Mouse (Mus musculus) forebrain, embryonic 13.5 days (tissue): ENCODE data around the gene Spsb2. TPM values are rescaled to one million over a fixed set of nuclear protein-coding genes. Genes with fewer than 3 reads are reported as not detected.

Experiments used
- ATAC-seq: fragments of 200-750 bp; cut with Nextera tagmentation; 2 replicates; pipeline ENCODE4 v1.8.0; 2017
- H3K27ac ChIP-seq: fragments of 300-500 bp; sonication (generic); 2 replicates; pipeline ENCODE4 v1.5.1; 2015; ENCODE audit warnings: inconsistent platforms, mild to moderate bottlenecking, moderate library complexity
- H3K27me3 ChIP-seq: fragments of 300-500 bp; sonication (generic); 2 replicates; pipeline ENCODE4 v1.6.1; 2015; ENCODE audit warnings: mild to moderate bottlenecking, inconsistent platforms
- H3K36me3 ChIP-seq: fragments of 300-500 bp; sonication (generic); 2 replicates; pipeline ENCODE4 v1.6.1; 2015; ENCODE audit warnings: mild to moderate bottlenecking, inconsistent platforms; ENCODE audit not compliant: poor library complexity, severe bottlenecking
- H3K4me1 ChIP-seq: fragments of 300-500 bp; sonication (generic); 2 replicates; pipeline ENCODE4 v1.6.1; 2015; ENCODE audit warnings: inconsistent platforms
- H3K4me2 ChIP-seq: fragments of 300-500 bp; sonication (generic); 2 replicates; pipeline ENCODE4 v1.6.1; 2015; ENCODE audit warnings: inconsistent platforms, mild to moderate bottlenecking, moderate library complexity
- H3K4me3 ChIP-seq: fragments of 300-500 bp; sonication (generic); 2 replicates; pipeline ENCODE4 v1.5.1; 2015; ENCODE audit warnings: mild to moderate bottlenecking, inconsistent platforms
- H3K9ac ChIP-seq: fragments of 300-500 bp; sonication (generic); 2 replicates; pipeline ENCODE4 v1.6.1; 2015; ENCODE audit warnings: mild to moderate bottlenecking, inconsistent platforms
- H3K9me3 ChIP-seq: fragments of 300-500 bp; sonication (generic); replicated peaks from 2 replicates; pipeline ENCODE4 v1.6.1; 2016; ENCODE audit warnings: inconsistent platforms
- WGBS: fragments of 180-500 bp; shearing (Covaris S2); methylation state at CpG from one replicate; pipeline ENCODE4 v1.1.7; 2015; 5-methylcytosine and 5-hydroxymethylcytosine counted together
- polyA plus RNA-seq: library from polyadenylated mRNA; unstranded; fragments of >200 nt; fragmentation: Nextera tagmentation; extraction: Ambion mirVana; gene quantifications from 2 replicates; pipeline ENCODE4 v1.2.1, GENCODE M21; 2015

Gene Spsb2
- 5.1 and 5.3 TPM in 2 replicates for polyA plus RNA-seq

DNA sequence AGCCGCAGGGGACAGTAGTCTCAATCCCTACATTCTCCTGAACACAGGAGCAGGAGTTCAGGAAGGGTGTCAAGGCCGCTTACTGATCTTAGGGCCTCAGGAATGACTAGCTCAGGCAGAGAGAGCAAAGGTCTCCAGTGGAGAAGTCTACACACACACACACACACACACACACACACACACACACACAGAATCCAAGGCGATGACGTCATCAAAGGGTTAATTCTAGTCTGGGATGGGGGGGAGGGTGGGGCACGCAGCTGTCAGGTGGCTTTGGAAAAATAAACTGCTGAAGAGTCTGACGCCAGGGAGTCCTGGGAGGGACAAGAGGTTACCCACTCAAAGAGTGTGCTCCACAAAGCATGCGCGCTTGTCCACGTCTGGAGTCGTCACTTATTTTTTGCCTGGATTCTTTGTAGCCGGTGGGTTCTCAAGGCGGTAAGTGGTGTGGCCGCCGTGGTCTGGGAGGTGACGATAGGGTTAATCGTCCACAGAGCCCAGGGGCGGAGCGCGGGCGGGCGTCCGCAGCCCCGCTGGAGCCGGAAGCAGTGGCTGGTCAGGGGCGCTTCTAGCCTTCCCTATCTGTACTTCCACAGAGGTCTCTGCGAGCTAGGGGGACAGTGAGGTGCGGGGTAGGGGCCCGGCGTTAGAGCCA, at the start of gene Spsb2:
Gene Spsb2 (plus strand): TSS at position 304 of the 655 bp plus-strand sequence.
- Histone ChIP-seq H3K4me1 (peaks cover 56% of the 10 kb centered on the region), H3K9me3 (no peaks in the 10 kb centered on the region), H3K36me3 (peaks cover 26% of the 10 kb centered on the region), H3K4me3 (peak within 1 kb of the TSS; percentile 50), H3K4me2 (peak within 1 kb of the TSS; percentile 95), H3K27ac (peak within 1 kb of the TSS; percentile 75), H3K27me3 (no peaks in the 10 kb centered on the region), H3K9ac (peak within 1 kb of the TSS; percentile 73)
- ATAC-seq = peak; percentile 22; the same call in 1 of the 2 replicates
- 4% methylated on average over 27 of the region's 29 CpGs for WGBS

DNA sequence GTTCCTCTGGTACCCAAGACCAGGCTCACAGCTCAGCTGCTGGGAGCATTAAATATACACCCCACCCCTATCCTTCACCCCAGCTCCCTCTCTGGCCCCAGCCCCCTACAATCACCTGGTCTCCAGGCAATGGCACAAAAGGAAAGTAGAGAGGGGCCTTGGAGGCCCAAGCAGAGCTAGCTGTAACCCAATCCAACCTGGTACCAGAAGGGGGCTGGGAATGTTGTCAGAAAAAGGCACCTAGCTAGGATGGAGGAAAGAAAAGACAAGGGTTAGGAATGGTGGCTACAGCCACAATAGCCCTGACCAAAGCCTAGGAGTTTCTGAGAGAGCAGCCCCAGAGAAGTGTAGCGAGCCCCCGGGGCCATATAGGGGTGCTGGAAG, 49.6 kb upstream of the Spsb2 start:
- Histone ChIP-seq H3K27ac (peak overlapping the region; percentile 98), H3K4me3 (no peak overlapping the region), H3K27me3 (no peaks in the 10 kb centered on the region), H3K4me1 (peaks cover 43% of the 10 kb centered on the region), H3K36me3 (no peaks in the 10 kb centered on the region), H3K4me2 (peak overlapping the region; percentile 77), H3K9ac (peak overlapping the region; percentile 34; the same call in 1 of the 2 replicates), H3K9me3 (no peaks in the 10 kb centered on the region)
- WGBS = 43% methylated on average over 2 of the region's 2 CpGs
- ATAC-seq = no peak

DNA sequence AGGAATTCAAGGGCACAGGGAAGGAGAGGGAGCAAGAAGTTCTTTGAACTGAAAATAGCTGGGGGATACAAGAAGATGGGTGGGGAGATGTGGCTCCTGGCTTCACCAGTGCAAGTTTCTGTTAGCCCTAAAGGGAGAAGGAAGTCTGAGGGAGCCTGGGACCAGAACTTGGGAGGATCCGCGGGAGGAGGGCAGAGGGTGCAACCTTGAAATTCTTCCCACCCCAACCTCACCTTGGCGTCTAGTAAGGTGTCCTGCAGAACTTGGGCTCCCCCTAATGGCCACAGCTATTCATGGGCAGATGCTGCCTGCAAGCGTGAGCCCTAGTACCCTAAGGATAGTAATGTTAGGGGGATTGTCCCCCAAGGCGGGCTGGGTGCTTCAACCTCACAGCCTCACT, 49.2 kb upstream of the Spsb2 start:
- H3K9me3 ChIP-seq = no peaks in the 10 kb centered on the region
- H3K4me3 ChIP-seq = no peak overlapping the region
- H3K9ac ChIP-seq = peak overlapping the region; percentile 34; the same call in 1 of the 2 replicates
- no peaks in the 10 kb centered on the region for H3K36me3 ChIP-seq
- H3K27ac ChIP-seq = peak overlapping the region; percentile 98
- H3K4me2 ChIP-seq = peak overlapping the region; percentile 77
- no peaks in the 10 kb centered on the region for H3K27me3 ChIP-seq
- WGBS = 2% methylated on average over 5 of the region's 5 CpGs
- 0 out of 2 replicates have a peak, but pooled peaks have one; percentile 3 for ATAC-seq
- H3K4me1 ChIP-seq = peaks cover 39% of the 10 kb centered on the region

DNA sequence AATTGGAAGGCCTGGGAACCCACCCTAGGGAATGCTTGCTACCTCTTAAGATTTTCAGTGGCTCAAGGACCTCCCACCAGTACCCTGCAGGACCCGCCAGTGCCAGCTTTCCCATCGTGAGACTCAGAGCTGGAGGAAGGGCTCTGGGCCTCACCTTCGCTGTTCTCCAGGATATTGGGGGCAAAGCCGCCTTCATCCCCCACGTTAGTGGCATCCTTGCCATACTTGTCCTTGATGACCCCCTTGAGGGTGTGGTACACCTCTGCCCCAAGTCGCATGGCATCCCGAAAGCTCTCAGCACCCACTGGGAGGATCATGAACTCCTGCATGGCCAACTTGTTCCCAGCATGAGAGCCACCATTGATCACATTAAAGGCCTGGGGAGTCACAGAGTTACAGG, 42.5 kb upstream of the Spsb2 start:
- Histone ChIP-seq H3K4me2 (no peak overlapping the region), H3K27me3 (peaks cover 12% of the 10 kb centered on the region; the same call in 1 of the 2 replicates), H3K9ac (no peak overlapping the region), H3K27ac (no peak overlapping the region), H3K9me3 (no peaks in the 10 kb centered on the region), H3K36me3 (no peaks in the 10 kb centered on the region), H3K4me1 (peaks cover 25% of the 10 kb centered on the region), H3K4me3 (no peak overlapping the region)
- ATAC-seq = no peak
- 89% methylated on average over 7 of the region's 7 CpGs for WGBS

DNA sequence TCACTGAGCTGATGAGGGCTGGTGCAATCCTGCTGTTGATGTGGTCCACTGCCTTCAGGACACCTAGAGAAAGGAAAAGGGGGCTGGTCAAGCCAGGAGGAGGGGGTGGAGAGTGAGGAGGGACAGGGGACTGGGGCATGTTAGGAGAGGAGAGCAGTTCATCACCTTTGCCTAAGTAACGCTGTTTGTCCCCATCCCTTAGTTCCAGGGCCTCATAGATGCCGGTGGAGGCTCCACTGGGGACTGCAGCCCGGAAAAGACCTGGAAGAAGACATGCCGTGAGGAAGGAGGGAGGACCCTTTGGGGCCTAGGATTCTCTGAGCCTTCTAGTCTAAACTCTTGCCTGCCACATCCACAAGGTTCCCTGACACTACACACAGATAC, 40.9 kb upstream of the Spsb2 start:
- H3K27me3 ChIP-seq = peaks cover 12% of the 10 kb centered on the region; the same call in 1 of the 2 replicates
- peaks cover 25% of the 10 kb centered on the region for H3K4me1 ChIP-seq
- H3K9ac ChIP-seq = no peak overlapping the region
- H3K9me3 ChIP-seq = no peaks in the 10 kb centered on the region
- no peaks in the 10 kb centered on the region for H3K36me3 ChIP-seq
- H3K4me3 ChIP-seq = no peak overlapping the region
- H3K27ac ChIP-seq = no peak overlapping the region; the same call in 1 of the 2 replicates
- 22% methylated on average over 4 of the region's 4 CpGs for WGBS
- ATAC-seq = no peak
- H3K4me2 ChIP-seq = peak overlapping the region; percentile 76; the same call in 1 of the 2 replicates

DNA sequence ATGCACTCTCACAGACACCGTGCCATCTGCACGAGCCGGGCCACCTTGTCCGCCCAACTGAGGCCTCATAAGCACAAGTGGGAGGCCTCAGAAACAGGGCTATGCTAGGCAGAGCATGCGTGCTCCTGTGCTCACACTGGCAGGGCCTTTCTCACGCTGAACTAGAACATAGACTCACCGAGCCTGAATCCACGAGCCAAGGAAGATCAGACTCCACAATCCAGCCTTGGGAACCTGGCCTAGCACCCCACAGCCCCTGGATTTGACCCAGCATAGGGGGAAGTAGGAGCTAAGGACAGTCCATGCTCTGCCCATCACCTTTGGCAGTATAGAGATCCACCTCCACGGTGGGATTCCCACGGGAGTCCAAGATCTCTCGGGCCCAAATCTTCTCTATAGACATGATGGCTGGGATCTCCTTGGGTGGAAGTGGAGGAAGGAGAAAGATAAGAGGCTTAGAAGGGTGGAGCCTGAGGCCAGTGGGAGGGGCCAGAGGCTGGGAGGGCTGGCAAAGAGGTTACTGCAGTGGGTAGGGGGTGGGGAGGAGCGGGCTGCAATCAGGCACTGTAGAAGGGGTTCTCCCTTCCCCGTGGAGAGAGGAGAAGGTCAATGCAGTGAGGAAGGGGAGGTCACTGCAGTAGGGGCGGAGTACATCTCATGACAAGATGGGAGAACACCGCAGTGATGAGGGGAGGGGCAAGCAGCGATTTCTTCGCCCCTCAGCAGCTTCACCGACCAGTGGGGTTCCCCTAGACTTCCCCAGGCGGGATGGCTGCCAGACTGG, 40.3 kb upstream of the Spsb2 start:
- peak overlapping the region; percentile 68 for H3K9ac ChIP-seq
- H3K4me3 ChIP-seq = peak overlapping the region; percentile 49
- no peaks in the 10 kb centered on the region for H3K36me3 ChIP-seq
- peak overlapping the region; percentile 76 for H3K4me2 ChIP-seq
- ATAC-seq = peak; percentile 19; the same call in 1 of the 2 replicates
- 22% methylated on average over 19 of the region's 19 CpGs for WGBS
- peaks cover 25% of the 10 kb centered on the region for H3K4me1 ChIP-seq
- H3K27ac ChIP-seq = no peak overlapping the region; the same call in 1 of the 2 replicates
- H3K9me3 ChIP-seq = no peaks in the 10 kb centered on the region
- H3K27me3 ChIP-seq = peaks cover 12% of the 10 kb centered on the region; the same call in 1 of the 2 replicates

DNA sequence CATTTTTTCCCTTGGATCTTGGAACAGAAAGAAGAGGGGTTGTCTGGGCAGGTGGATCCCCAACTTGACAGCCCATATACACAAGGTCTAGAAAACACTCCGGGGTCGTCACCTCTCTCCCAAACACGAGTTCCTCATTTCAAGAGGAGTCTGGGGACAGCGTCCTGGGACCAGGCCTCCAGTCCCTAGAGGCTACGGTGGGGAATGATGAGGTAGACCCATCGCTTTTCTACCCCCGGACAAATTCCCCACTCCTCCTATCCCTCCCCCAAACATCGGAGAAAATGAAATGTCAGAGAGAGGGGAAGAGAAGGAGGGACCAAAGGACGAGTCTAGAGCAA, 39.8 kb upstream of the Spsb2 start:
- 4% methylated on average over 9 of the region's 9 CpGs for whole genome bisulfite sequencing
- no peaks in the 10 kb centered on the region for H3K36me3 ChIP-seq
- ATAC-seq = peak; percentile 19
- H3K4me1 ChIP-seq = peaks cover 25% of the 10 kb centered on the region
- peaks cover 12% of the 10 kb centered on the region; the same call in 1 of the 2 replicates for H3K27me3 ChIP-seq
- peak overlapping the region; percentile 76 for H3K4me2 ChIP-seq
- H3K4me3 ChIP-seq = peak overlapping the region; percentile 49
- peak overlapping the region; percentile 68 for H3K9ac ChIP-seq
- H3K27ac ChIP-seq = no peak overlapping the region
- H3K9me3 ChIP-seq = no peaks in the 10 kb centered on the region

DNA sequence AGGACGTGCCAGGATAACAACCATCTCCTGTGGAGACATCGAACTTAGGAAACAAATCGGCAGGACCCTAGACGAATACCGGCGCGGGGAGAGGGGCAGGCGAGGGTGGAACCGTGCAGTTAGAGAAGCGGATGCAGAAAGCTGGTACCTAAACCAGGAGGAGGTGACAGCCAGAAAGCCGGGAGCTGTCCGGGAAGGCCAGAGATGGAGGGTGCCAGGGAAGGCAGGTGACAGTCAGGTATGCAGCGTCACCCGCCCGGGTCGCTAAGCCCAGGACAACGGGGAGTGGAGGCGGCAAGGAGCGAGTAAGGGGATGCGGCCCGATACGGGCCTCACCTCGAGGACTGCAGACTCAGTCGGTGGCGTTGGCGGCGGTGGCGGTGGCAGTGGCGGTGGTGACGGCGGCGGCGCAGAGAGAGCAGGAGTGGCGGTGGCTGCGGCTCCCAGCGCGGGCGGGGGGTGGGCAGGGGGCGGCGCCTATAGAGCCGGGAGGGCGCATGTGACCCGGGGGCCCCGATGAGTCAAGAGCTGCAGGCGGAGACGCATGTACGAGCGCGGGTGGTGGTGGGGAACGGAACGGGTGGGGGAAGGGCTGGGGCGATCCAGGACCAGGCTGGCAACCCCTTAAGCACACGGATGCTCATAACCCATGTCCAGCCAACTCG, 39.2 kb upstream of the Spsb2 start, which contains the start of gene Eno2:
Gene Eno2 (minus strand): TSS at position 573 of the 665 bp plus-strand sequence.
- Histone ChIP-seq H3K4me1 (peaks cover 25% of the 10 kb centered on the region), H3K9me3 (no peaks in the 10 kb centered on the region), H3K4me3 (peak within 1 kb of the TSS; percentile 49), H3K27me3 (peaks cover 12% of the 10 kb centered on the region; the same call in 1 of the 2 replicates), H3K4me2 (peak within 1 kb of the TSS; percentile 76), H3K27ac (no peak within 1 kb of the TSS), H3K9ac (peak within 1 kb of the TSS; percentile 68), H3K36me3 (no peaks in the 10 kb centered on the region)
- WGBS = under 1% methylated on average over 43 of the region's 54 CpGs
- ATAC-seq = peak; percentile 83

DNA sequence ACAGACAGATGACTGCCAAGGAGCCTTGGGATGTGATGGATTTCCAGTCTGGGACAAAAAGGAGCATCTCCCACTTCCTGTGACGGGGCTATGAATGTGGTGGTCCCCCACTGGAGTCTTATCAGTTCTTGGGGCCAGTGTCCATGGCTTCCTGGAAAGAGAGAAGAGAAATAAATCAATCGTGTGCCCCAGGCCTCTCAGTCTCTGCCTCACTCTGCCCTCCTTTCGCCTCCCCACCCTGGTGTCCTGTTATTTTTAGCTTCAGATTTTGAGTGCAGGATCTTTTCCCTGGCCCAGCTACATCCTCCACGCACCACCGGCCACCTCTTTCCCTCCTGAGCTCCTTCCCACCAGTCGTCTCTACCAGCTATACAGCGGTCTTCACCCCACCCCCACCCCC, 38.4 kb upstream of the Spsb2 start:
- H3K4me1 ChIP-seq = peaks cover 25% of the 10 kb centered on the region
- no peaks in the 10 kb centered on the region for H3K36me3 ChIP-seq
- H3K9ac ChIP-seq = peak overlapping the region; percentile 68
- H3K4me2 ChIP-seq = peak overlapping the region; percentile 76
- H3K4me3 ChIP-seq = peak overlapping the region; percentile 49
- WGBS = 63% methylated on average over 7 of the region's 7 CpGs
- peaks cover 12% of the 10 kb centered on the region; the same call in 1 of the 2 replicates for H3K27me3 ChIP-seq
- H3K9me3 ChIP-seq = no peaks in the 10 kb centered on the region
- H3K27ac ChIP-seq = no peak overlapping the region
- no peak; the same call in 1 of the 2 replicates for ATAC-seq

DNA sequence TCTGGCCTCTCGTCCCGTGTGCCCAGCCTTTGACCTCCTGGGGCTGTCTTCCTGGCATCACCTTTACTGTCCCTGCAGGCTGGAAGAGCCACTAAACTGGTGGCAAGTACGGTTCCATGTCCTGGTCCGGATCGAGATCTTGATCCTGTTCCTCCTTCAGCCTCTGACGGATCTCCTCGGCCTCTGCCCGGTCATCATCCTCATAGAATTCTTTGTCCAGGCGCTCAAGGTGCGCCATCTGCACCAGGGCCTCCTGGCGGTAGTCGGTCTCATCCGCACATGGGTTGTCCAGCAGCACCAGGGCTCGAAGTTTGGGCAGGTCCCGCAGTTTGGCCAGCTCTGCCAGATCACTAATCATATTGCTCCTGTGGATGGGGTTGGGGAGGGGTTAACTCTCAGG, 38.0 kb upstream of the Spsb2 start:
- no peaks in the 10 kb centered on the region for H3K36me3 ChIP-seq
- peaks cover 12% of the 10 kb centered on the region; the same call in 1 of the 2 replicates for H3K27me3 ChIP-seq
- WGBS = 90% methylated on average over 15 of the region's 15 CpGs
- H3K9ac ChIP-seq = no peak overlapping the region
- no peak overlapping the region for H3K27ac ChIP-seq
- H3K4me3 ChIP-seq = no peak overlapping the region
- no peak for ATAC-seq
- H3K4me2 ChIP-seq = no peak overlapping the region
- peaks cover 25% of the 10 kb centered on the region for H3K4me1 ChIP-seq
- no peaks in the 10 kb centered on the region for H3K9me3 ChIP-seq

DNA sequence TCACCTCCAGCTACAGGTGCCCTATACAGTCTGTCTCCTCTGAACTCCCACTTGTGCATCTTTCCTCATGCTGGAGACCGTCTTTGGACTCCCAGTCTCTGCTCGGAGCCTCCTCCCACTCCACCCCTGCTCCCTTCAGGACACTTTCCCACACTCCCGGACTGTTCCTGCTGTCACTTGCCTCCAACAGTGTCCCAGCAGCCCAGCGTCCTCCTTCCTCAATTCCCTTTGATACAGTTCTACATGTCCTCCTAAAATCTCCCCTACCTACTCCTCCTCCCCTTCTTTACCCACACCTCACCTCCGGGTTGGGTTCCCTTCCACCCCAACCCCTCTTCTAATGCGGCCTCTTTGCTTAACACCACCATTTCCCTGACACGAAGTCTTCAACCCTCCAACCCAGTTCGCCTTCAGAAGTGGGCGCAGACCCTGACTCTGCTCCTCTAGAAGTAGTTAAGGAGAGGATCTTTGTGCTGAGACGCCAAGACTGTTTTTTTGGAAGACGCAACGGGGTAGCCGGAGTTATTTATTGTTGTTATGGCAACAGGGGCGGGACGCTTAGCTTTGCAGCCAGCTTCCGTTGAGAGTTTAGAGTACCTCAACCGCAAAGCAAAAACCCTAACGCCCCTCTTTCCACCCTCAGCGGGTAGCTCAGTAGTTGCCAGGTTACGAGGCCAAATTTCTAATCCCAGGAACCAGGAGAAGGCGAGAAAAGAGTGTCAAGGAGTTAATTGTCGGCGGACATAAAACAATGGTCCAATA, 29.1 kb upstream of the Spsb2 start, which contains the start of gene Lrrc23:
Gene Lrrc23 (minus strand): TSS at position 506 of the 762 bp plus-strand sequence.
- H3K4me3 ChIP-seq = peak within 1 kb of the TSS; percentile 39
- H3K27me3 ChIP-seq = peaks cover 5% of the 10 kb centered on the region; the same call in 1 of the 2 replicates
- no peaks in the 10 kb centered on the region for H3K9me3 ChIP-seq
- 3% methylated on average over 23 of the region's 23 CpGs for WGBS
- ATAC-seq = peak; percentile 63; the same call in 1 of the 2 replicates
- peaks cover 20% of the 10 kb centered on the region for H3K4me1 ChIP-seq
- no peaks in the 10 kb centered on the region for H3K36me3 ChIP-seq
- 0 out of 2 replicates have a peak within 1 kb of the TSS, but pooled peaks have one; percentile 1 for H3K27ac ChIP-seq
- peak within 1 kb of the TSS; percentile 45 for H3K9ac ChIP-seq
- H3K4me2 ChIP-seq = peak within 1 kb of the TSS; percentile 72
